Mouse (Mus musculus) liver, embryonic 16.5 days (tissue): ENCODE results near the gene Hsd17b14. TPM values are rescaled to one million over a fixed set of nuclear protein-coding genes. Genes with fewer than 3 reads are reported as not detected.

Experiments
- ATAC-seq: fragments of 200-750 bp; cut with Nextera tagmentation; 2 replicates; pipeline ENCODE4 v1.8.0; 2017; ENCODE audit warnings: low read depth, mild to moderate bottlenecking, moderate number of reproducible peaks, moderate library complexity
- H3K27ac ChIP-seq: fragments of 300-500 bp; sonication (generic); 2 replicates; pipeline ENCODE4 v1.5.1; 2014; ENCODE audit warnings: mild to moderate bottlenecking, low read length
- H3K27me3 ChIP-seq: fragments of 300-500 bp; sonication (generic); 2 replicates; pipeline ENCODE4 v1.6.1; 2014; ENCODE audit warnings: low read depth, low read length, mixed read lengths; ENCODE audit not compliant: control insufficient read depth, insufficient read depth
- H3K36me3 ChIP-seq: fragments of 300-500 bp; sonication (generic); 2 replicates; pipeline ENCODE4 v1.6.1; 2014; ENCODE audit warnings: mild to moderate bottlenecking; ENCODE audit not compliant: control insufficient read depth, insufficient read depth
- H3K4me1 ChIP-seq: fragments of 300-500 bp; sonication (generic); 2 replicates; pipeline ENCODE4 v1.6.1; 2014; ENCODE audit warnings: low read depth, low read length, mixed read lengths; ENCODE audit not compliant: control insufficient read depth
- H3K4me2 ChIP-seq: fragments of 300-500 bp; sonication (generic); 2 replicates; pipeline ENCODE4 v1.6.1; 2014; ENCODE audit warnings: low read depth, low read length, mixed read lengths
- H3K4me3 ChIP-seq: fragments of 300-500 bp; sonication (generic); 2 replicates; pipeline ENCODE4 v1.5.1; 2014; ENCODE audit warnings: low read depth, mild to moderate bottlenecking, low read length
- H3K9ac ChIP-seq: fragments of 300-500 bp; sonication (generic); 2 replicates; pipeline ENCODE4 v1.6.1; 2014; ENCODE audit warnings: low read depth, low read length
- H3K9me3 ChIP-seq: fragments of 300-500 bp; sonication (generic); replicated peaks from 2 replicates; pipeline ENCODE4 v1.6.1; 2016; ENCODE audit warnings: low read length; ENCODE audit not compliant: control insufficient read depth
- WGBS: fragments of 180-500 bp; shearing (Covaris S2); extraction: QIAGEN DNeasy Blood & Tissue Kit; methylation state at CpG from one replicate; pipeline ENCODE4 v1.1.7; 2014; ENCODE audit not compliant: insufficient replicate concordance; 5-methylcytosine and 5-hydroxymethylcytosine counted together
- polyA plus RNA-seq: library from polyadenylated mRNA; unstranded; fragments of >200 nt; fragmentation: Nextera tagmentation; extraction: Ambion mirVana; gene quantifications from 2 replicates; pipeline ENCODE4 v1.2.1, GENCODE M21; 2015

Gene Hsd17b14
- polyA plus RNA-seq, 1 experiment from 2014 or later: 1.8 TPM

DNA sequence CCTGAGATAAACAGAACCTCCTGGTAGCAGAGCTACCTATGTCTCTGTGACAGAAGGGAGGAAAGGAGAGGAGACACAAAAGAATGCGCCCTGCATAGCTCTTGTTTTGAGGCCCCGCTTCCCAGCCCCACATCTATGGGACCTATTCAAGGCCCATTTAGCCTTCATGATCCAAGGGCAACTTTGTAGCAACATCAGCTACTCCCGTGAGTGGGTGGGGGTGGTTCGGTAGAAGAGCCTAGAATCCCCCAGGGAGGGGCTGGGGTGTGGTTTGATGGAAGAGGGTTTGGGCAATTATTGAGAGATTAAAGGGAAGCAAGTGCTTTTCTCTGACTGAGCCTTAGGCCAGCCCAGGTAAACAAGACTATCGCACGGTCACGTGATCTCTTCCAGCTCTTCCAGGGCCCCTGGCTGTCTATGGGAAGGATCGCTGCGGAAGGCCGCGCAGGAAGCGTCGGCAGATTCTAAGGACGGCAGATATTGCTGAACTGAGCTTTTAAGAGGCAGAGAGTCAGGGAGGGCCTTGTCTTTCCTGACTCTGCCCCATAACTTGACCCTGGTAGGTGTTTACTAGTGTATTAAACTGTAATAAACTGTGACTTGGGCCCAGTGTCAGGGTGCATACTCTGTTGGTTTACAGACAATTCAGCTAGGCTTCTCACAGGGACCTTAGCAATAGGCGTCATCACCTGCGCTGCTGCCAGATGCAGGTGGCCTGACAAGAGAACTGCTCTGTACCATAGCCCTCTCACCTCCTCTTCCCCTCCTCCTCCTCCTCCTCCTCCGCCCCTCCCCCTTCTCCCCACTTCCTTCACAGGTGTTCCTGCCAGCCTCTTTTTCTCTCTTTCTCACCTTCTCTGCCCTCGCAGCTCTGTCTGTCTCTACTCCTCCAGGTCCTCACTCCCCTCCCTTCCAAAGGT lies 44.5 kb downstream of the Hsd17b14 start:
- WGBS: 57% methylated on average over 18 of the region's 18 CpGs
- ATAC-seq: no peak
- H3K4me2 ChIP-seq: no peak overlapping the region

DNA sequence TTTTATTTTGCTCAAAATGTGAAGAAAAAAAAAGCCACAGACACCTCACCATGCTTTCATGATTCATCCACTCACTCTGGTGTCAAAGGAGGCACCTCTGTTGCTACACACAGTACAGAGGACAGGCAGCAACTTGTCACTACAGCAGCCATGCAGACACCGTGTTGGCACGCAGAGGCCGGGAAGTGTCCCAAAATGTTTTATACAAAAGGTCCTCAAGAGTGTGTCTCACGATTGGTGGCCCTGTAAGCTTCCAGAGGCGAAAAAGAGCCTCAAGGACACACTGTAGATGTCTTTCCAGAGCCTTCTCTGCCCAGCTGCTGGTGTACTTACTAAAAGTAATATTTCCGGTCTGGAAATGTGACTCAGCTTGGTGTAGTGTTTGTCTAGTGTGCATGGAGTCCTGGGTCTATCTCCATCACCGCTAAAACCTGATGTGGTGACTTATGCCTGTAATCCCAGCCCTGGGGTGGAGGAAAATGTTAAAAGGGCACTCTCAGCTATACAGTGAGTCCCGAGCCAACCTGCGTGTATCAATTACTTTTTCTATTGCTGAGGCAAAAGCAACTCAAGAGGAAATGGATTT lies 51.1 kb downstream of the Hsd17b14 start:
- Histone ChIP-seq H3K9me3 (no peaks in the 10 kb centered on the region), H3K27ac (no peak overlapping the region), H3K4me1 (no peaks in the 10 kb centered on the region), H3K4me2 (no peak overlapping the region), H3K27me3 (no peaks in the 10 kb centered on the region), H3K4me3 (no peak overlapping the region), H3K36me3 (no peaks in the 10 kb centered on the region), H3K9ac (no peak overlapping the region)
- 56% methylated on average over 9 of the region's 9 CpGs for WGBS
- ATAC-seq: no peak

More for the DNA sequence above, 44.5 kb downstream of the Hsd17b14 start:
- H3K4me3 ChIP-seq: no peak overlapping the region
- H3K27me3 ChIP-seq: no peaks in the 10 kb centered on the region
- H3K27ac ChIP-seq: no peak overlapping the region
- H3K9ac ChIP-seq: no peak overlapping the region
- no peaks in the 10 kb centered on the region; the same call in none of the 2 replicates for H3K4me1 ChIP-seq
- no peaks in the 10 kb centered on the region for H3K9me3 ChIP-seq
- no peaks in the 10 kb centered on the region for H3K36me3 ChIP-seq

DNA sequence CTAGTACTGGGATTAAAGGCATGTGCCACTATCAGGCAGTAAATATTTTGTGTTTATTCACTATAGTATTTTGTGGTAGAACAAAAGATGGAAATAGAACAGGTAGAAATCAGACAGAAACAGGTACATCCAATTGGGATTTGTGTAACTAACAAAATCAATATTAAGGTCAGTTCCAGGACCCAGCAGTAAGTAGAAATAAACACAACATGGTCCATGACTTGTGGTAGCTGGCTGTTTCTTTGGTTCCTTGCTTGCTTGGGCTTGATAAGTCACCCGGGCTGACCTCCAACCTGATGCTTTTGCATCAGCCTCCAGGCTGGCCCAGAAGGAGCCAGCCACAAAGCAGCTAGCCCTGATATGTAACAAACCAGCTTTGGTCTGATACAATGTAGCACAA lies 54.8 kb downstream of the Hsd17b14 start:
- no peaks in the 10 kb centered on the region; the same call in 1 of the 2 replicates for H3K4me1 ChIP-seq
- H3K27me3 ChIP-seq: no peaks in the 10 kb centered on the region
- no peak overlapping the region for H3K4me2 ChIP-seq
- no peak overlapping the region for H3K4me3 ChIP-seq
- no peak for ATAC-seq
- no peaks in the 10 kb centered on the region for H3K9me3 ChIP-seq
- H3K36me3 ChIP-seq: no peaks in the 10 kb centered on the region
- no peak overlapping the region for H3K27ac ChIP-seq
- no peak overlapping the region for H3K9ac ChIP-seq
- 31% methylated on average over 1 of the region's 1 CpGs for WGBS

DNA sequence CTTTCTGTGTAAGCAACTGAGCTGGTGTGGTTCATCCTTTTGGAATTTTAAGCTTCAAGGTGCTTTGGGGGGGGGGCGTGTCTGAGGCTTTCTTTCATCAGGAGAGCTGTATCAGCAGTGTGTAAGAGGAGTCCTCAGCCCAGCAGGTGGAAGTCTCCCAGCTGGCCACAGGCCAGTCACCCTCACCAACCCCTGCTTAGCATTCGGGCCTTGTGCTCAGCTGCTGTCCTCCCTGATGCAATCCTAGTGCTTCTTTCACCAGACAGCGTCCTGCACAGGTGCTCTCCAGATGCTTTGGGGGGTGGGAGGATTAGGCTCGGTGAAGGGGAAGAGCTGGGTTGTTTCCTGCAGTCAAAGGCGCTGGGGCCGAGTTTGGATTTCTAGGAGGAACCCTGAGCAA lies 61.6 kb downstream of the Hsd17b14 start:
- ATAC-seq: no peak
- Histone ChIP-seq H3K4me2 (no peak overlapping the region), H3K27me3 (peaks cover 33% of the 10 kb centered on the region)

DNA sequence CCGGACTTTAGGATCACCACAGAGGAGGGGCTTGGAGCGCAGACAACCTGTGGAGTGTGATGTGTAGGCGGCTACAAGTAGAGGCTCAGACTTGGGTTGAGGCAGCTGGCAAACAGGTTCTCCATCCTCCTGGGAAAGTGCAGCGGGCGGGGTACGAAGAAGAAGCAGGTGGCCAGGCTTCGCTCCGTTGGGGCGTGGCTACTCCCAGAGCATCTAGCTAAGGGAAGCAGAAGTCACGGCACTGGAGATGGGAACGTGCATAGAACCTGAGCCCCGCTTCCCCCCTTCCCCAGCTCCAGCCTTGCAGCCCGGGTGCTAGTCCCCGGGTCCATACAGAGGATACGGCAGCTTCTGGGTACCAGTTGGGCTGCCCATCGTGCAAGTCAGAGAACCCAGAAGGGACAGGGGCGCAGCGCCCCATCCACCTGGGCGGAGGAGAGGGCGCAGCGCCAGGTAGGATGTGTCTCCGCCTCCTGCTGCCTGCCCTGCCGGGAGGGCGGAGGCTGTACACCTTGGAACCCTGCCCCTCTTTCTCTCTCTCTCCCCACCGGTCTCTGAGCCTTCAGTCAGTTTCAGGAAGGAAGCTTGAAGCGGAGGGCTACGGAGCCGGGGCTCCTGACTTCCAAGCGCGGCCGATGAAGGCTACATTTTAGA lies 62.5 kb downstream of the Hsd17b14 start, which contains the start of gene Fut1:
Gene Fut1 (plus strand): TSS at position 248 of the 654 bp plus-strand sequence.
- H3K4me3 ChIP-seq: no peak within 1 kb of the TSS
- no peak within 1 kb of the TSS for H3K9ac ChIP-seq
- H3K27ac ChIP-seq: no peak within 1 kb of the TSS
- H3K4me1 ChIP-seq: no peaks in the 10 kb centered on the region
- ATAC-seq: no peak
- no peak within 1 kb of the TSS for H3K4me2 ChIP-seq
- H3K27me3 ChIP-seq: peaks cover 33% of the 10 kb centered on the region
- no peaks in the 10 kb centered on the region for H3K36me3 ChIP-seq
- 13% methylated on average over 30 of the region's 31 CpGs for WGBS
- H3K9me3 ChIP-seq: no peaks in the 10 kb centered on the region

More for the DNA sequence above, 61.6 kb downstream of the Hsd17b14 start:
- Histone ChIP-seq H3K4me1 (no peaks in the 10 kb centered on the region), H3K27ac (no peak overlapping the region), H3K36me3 (no peaks in the 10 kb centered on the region), H3K9me3 (no peaks in the 10 kb centered on the region), H3K9ac (no peak overlapping the region), H3K4me3 (no peak overlapping the region)
- 32% methylated on average over 6 of the region's 6 CpGs for WGBS

Other genes with a start within 250 kb of the Hsd17b14 start
- gene Trpm4, start 221.1 kb upstream of the Hsd17b14 start, polyA plus RNA-seq: 0.85 and 1.7 TPM in 2 replicates
- gene Hrc, start 219.6 kb upstream of the Hsd17b14 start, polyA plus RNA-seq: 0.39 and 0.60 TPM in 2 replicates
- 0.15 and 0.19 TPM in 2 replicates for gene Ppfia3, start 187.9 kb upstream of the Hsd17b14 start, polyA plus RNA-seq
- not detected in 2 replicates for gene Lin7b, start 184.3 kb upstream of the Hsd17b14 start, polyA plus RNA-seq
- gene Snrnp70, start 159.2 kb upstream of the Hsd17b14 start, polyA plus RNA-seq: 64.2 and 70.1 TPM in 2 replicates
- gene Kcna7, start 149.2 kb upstream of the Hsd17b14 start, polyA plus RNA-seq: not detected in 2 replicates
- gene Ntf5, start 141.2 kb upstream of the Hsd17b14 start, polyA plus RNA-seq: 0.09 and 0.26 TPM in 2 replicates
- not detected in 2 replicates for gene Lhb, start 134.1 kb upstream of the Hsd17b14 start, polyA plus RNA-seq
- 7.6 and 8.9 TPM in 2 replicates for gene Gys1, start 120.0 kb upstream of the Hsd17b14 start, polyA plus RNA-seq
- gene Ruvbl2, start 116.8 kb upstream of the Hsd17b14 start, polyA plus RNA-seq: 58.8 and 59.4 TPM in 2 replicates
- gene Ftl1, start 95.0 kb upstream of the Hsd17b14 start, polyA plus RNA-seq: 6,125 and 6,166 TPM in 2 replicates
- gene Bax, start 88.0 kb upstream of the Hsd17b14 start, polyA plus RNA-seq: 63.3 and 63.4 TPM in 2 replicates
- 0.41 and 0.75 TPM in 2 replicates for gene Tulp2, start 73.0 kb upstream of the Hsd17b14 start, polyA plus RNA-seq
- not detected in 2 replicates for gene Gm45808, start 68.1 kb upstream of the Hsd17b14 start, polyA plus RNA-seq
- 2.5 and 3.3 TPM in 2 replicates for gene Dhdh, start 66.1 kb upstream of the Hsd17b14 start, polyA plus RNA-seq
- 122 and 124 TPM in 2 replicates for gene Nucb1, start 44.5 kb upstream of the Hsd17b14 start, polyA plus RNA-seq
- 293 and 328 TPM in 2 replicates for gene Ppp1r15a, start 28.6 kb upstream of the Hsd17b14 start, polyA plus RNA-seq
- 0.47 and 0.78 TPM in 2 replicates for gene Plekha4, start 28.6 kb upstream of the Hsd17b14 start, polyA plus RNA-seq
- 44.0 and 44.6 TPM in 2 replicates for gene Bcat2, start 15.3 kb downstream of the Hsd17b14 start, polyA plus RNA-seq
- gene Fgf21, start 60.6 kb downstream of the Hsd17b14 start, polyA plus RNA-seq: not detected in 2 replicates
- not detected in 2 replicates for gene Fut1, start 62.4 kb downstream of the Hsd17b14 start, polyA plus RNA-seq
- gene Izumo1, start 66.9 kb downstream of the Hsd17b14 start, polyA plus RNA-seq: 0.05 and 0.06 TPM in 2 replicates
- 1.7 and 1.8 TPM in 2 replicates for gene Rasip1, start 72.6 kb downstream of the Hsd17b14 start, polyA plus RNA-seq
- gene Mamstr, start 85.1 kb downstream of the Hsd17b14 start, polyA plus RNA-seq: 0.58 and 1.3 TPM in 2 replicates
- 0.02 and 0.08 TPM in 2 replicates for gene Fut2, start 111.5 kb downstream of the Hsd17b14 start, polyA plus RNA-seq
- gene Ntn5, start 129.1 kb downstream of the Hsd17b14 start, polyA plus RNA-seq: not detected in 2 replicates
- 0.05 TPM in 1 of 2 replicates, not detected in the other for gene Sec1, start 139.5 kb downstream of the Hsd17b14 start, polyA plus RNA-seq
- gene Car11, start 144.9 kb downstream of the Hsd17b14 start, polyA plus RNA-seq: 0.23 and 0.37 TPM in 2 replicates
- gene Dbp, start 150.2 kb downstream of the Hsd17b14 start, polyA plus RNA-seq: 0.27 and 0.32 TPM in 2 replicates
- 460 and 502 TPM in 2 replicates for gene Rpl18, start 160.6 kb downstream of the Hsd17b14 start, polyA plus RNA-seq
- 11.0 and 13.9 TPM in 2 replicates for gene Sphk2, start 163.1 kb downstream of the Hsd17b14 start, polyA plus RNA-seq
- 0.16 and 0.30 TPM in 2 replicates for gene Fam83e, start 166.3 kb downstream of the Hsd17b14 start, polyA plus RNA-seq
- gene Spaca4, start 170.9 kb downstream of the Hsd17b14 start, polyA plus RNA-seq: not detected in 2 replicates
- not detected in 2 replicates for gene Lmtk3, start 228.8 kb downstream of the Hsd17b14 start, polyA plus RNA-seq
- gene Sult2b1, start 229.8 kb downstream of the Hsd17b14 start, polyA plus RNA-seq: 0.08 and 0.22 TPM in 2 replicates